Mouse (Mus musculus) myocyte (in vitro differentiated cells): Measurements from ENCODE around the gene Dydc1.

Source experiments
- POLR2A ChIP-seq: IDR thresholded peaks from one replicate; pipeline ENCODE4 v1.6.1; 2011; ENCODE audit warnings: low read depth, mild to moderate bottlenecking, control low read depth, moderate library complexity; ENCODE audit not compliant: insufficient read length
- POLR2AphosphoS2 ChIP-seq: IDR thresholded peaks from one replicate; pipeline ENCODE4 v1.6.1; 2011; ENCODE audit warnings: low read depth, control low read depth; ENCODE audit not compliant: insufficient read length

DNA sequence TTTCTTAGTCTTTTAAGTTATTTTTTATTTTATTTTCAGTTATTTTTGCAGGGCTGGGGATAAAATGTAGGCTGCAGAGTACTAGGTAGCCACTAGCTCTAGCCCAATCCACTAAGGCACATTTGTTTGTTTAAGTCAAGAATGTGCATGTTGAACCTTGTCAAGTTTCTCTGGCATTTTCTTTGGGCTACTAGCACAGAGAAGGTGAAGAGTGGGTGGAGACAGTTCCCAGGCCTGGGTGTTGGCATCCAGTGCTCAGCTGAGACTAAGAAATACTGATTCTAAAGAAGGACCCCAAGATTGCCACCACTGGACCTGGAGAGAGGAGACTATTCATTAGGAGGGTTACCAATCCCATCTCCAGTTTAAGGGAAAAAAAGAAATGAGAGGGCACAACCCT lies 64.3 kb downstream of the Dydc1 start:
- TF ChIP-seq POLR2A: no peak
- no peak for TF ChIP-seq POLR2AphosphoS2
